Mouse (Mus musculus): ENCODE data around the gene Rgp1.
"Not testable (repeated sequence)": the region's sequence is repeated elsewhere in the genome, so short reads cannot be mapped to it uniquely, and the experiment has no call there.

Rgp1 gene

GRCm38 (mm10) chr4:43593453-43593852 lies 14.9 kb downstream of the Rgp1 start:
- DNase-seq (ENCODE audit: low read depth in 2 of 2, low spot score in 2 of 2): no peak

GRCm38 (mm10) chr4:43596597-43596996 lies 18.1 kb downstream of the Rgp1 start:
- DNase-seq (ENCODE audit: low read depth in 2 of 2, low spot score in 2 of 2): not testable (repeated sequence)

GRCm38 (mm10) chr4:43598200-43598599 lies 19.7 kb downstream of the Rgp1 start:
- no peak for DNase-seq (ENCODE audit: low read depth in 2 of 2, low spot score in 2 of 2)

GRCm38 (mm10) chr4:43598650-43599380 lies 20.3 kb downstream of the Rgp1 start:
- no peak for DNase-seq (ENCODE audit: low read depth in 2 of 2, low spot score in 2 of 2)

GRCm38 (mm10) chr4:43600195-43600934 lies 21.9 kb downstream of the Rgp1 start:
- DNase-seq (ENCODE audit: low read depth in 2 of 2, low spot score in 2 of 2): no peak

GRCm38 (mm10) chr4:43604099-43604498 lies 25.6 kb downstream of the Rgp1 start:
- no peak for DNase-seq (ENCODE audit: low read depth in 2 of 2, low spot score in 2 of 2)

GRCm38 (mm10) chr4:43604751-43605685 lies 26.5 kb downstream of the Rgp1 start:
- DNase-seq (ENCODE audit: low read depth in 2 of 2, low spot score in 2 of 2): no peak

- no peak for DNase-seq (ENCODE audit: low read depth in 2 of 2, low spot score in 2 of 2)
Observed at GRCm38 (mm10) chr4:43612534-43612933, 34.0 kb downstream of the Rgp1 start.

GRCm38 (mm10) chr4:43613060-43613730 lies 34.7 kb downstream of the Rgp1 start:
- no peak for DNase-seq (ENCODE audit: low read depth in 2 of 2, low spot score in 2 of 2)

GRCm38 (mm10) chr4:43620146-43620778 lies 41.7 kb downstream of the Rgp1 start:
- no peak for DNase-seq (ENCODE audit: low read depth in 2 of 2, low spot score in 2 of 2)

GRCm38 (mm10) chr4:43629106-43629817 lies 50.7 kb downstream of the Rgp1 start:
- DNase-seq (ENCODE audit: low read depth in 2 of 2, low spot score in 2 of 2): no peak

- peak; percentile 62 to 70 for DNase-seq (ENCODE audit: low read depth in 2 of 2, low spot score in 2 of 2)
Observed at GRCm38 (mm10) chr4:43630030-43630581, 51.6 kb downstream of the Rgp1 start.

- DNase-seq (ENCODE audit: low read depth in 2 of 2, low spot score in 2 of 2): no peak
Observed at GRCm38 (mm10) chr4:43630671-43631045, 52.1 kb downstream of the Rgp1 start.

- DNase-seq (ENCODE audit: low read depth in 2 of 2, low spot score in 2 of 2): no peak
Observed at GRCm38 (mm10) chr4:43631046-43631955, 52.8 kb downstream of the Rgp1 start, which contains the start of gene Npr2. Gene Npr2 (plus strand): TSS chr4:43631935.

- no peak for DNase-seq (ENCODE audit: low read depth in 2 of 2, low spot score in 2 of 2)
Observed at GRCm38 (mm10) chr4:43631956-43632920, 53.7 kb downstream of the Rgp1 start.

- no peak for DNase-seq (ENCODE audit: low read depth in 2 of 2, low spot score in 2 of 2)
Observed at GRCm38 (mm10) chr4:43633296-43633695, 54.8 kb downstream of the Rgp1 start.

- DNase-seq (ENCODE audit: low read depth in 2 of 2, low spot score in 2 of 2): no peak
Observed at GRCm38 (mm10) chr4:43633736-43634135, 55.2 kb downstream of the Rgp1 start.

All from CD8-positive naive resting alpha-beta T cell, adult 2 months (primary cell).